Comparison of ENCODE assay signal across 26 mouse cellular contexts in genomic region chr16:34231146-34231545, GRCm38 (mm10).
A peak's percentile ranks its signal among the peaks of the same experiment; 100 is the strongest.
DNase-seq lines count a peak whose midpoint lies in the region; ATAC-seq and TF ChIP-seq lines count a peak whose summit lies in the region.
"Had no signal": no experiment of that assay in that cellular context is flagged by ENCODE, and none has a peak within 500 bp of the region (broad histone marks: within the 10 kb centered on the region; RNA-seq: fewer than 3 reads in every experiment).

No protein-coding gene starts in this region.

- H3K4me2 ChIP-seq in forebrain, embryonic 14.5 days (ENCODE audit: low read length) = no peak overlapping the region
- H3K4me2 ChIP-seq in forebrain, embryonic 16.5 days (ENCODE audit: low read length) = no peak overlapping the region
- H3K4me2 ChIP-seq in embryonic facial prominence, embryonic 13.5 days = no peak overlapping the region
- H3K4me2 ChIP-seq: forebrain, embryonic 12.5 days; heart, embryonic 12.5 days; heart, embryonic 15.5 days; hindbrain, embryonic 14.5 days had no signal

- no peak overlapping the region for H3K27ac ChIP-seq in forebrain, embryonic 14.5 days (ENCODE audit: low read depth, low read length)
- H3K27ac ChIP-seq in forebrain, embryonic 16.5 days (ENCODE audit: low read length) = no peak overlapping the region
- H3K27ac ChIP-seq in layer of hippocampus, adult 2 months = peak overlapping the region; percentile 93
- H3K27ac ChIP-seq in embryonic facial prominence, embryonic 13.5 days = 0 out of 2 replicates have a peak overlapping the region, but pooled peaks have one; percentile 23
- 0 out of 2 replicates have a peak overlapping the region, but pooled peaks have one; percentile 48 for H3K27ac ChIP-seq in olfactory bulb, adult 2 months (ENCODE audit: insufficient read depth, low read depth, low read length)
- H3K27ac ChIP-seq: forebrain, embryonic 12.5 days; hindbrain, embryonic 10.5 days had no signal

- H3K9me3 ChIP-seq in forebrain, embryonic 14.5 days (replicated peaks; ENCODE audit: control insufficient read depth, low read length) = no peaks in the 10 kb centered on the region
- H3K9me3 ChIP-seq in forebrain, embryonic 16.5 days (ENCODE audit: control insufficient read depth, low read length) = no peaks in the 10 kb centered on the region
- no peaks in the 10 kb centered on the region for H3K9me3 ChIP-seq in embryonic facial prominence, embryonic 13.5 days
- H3K9me3 ChIP-seq: forebrain, embryonic 12.5 days; G1E; heart, embryonic 12.5 days; heart, embryonic 15.5 days; hindbrain, embryonic 10.5 days had no signal

- peaks cover 23% of the 10 kb centered on the region for H3K36me3 ChIP-seq in forebrain, embryonic 14.5 days (ENCODE audit: control insufficient read depth, insufficient read depth, low read length)
- peaks cover 10% of the 10 kb centered on the region for H3K36me3 ChIP-seq in forebrain, embryonic 16.5 days (ENCODE audit: control insufficient read depth, insufficient read depth)
- peaks cover 33% of the 10 kb centered on the region for H3K36me3 ChIP-seq in embryonic facial prominence, embryonic 13.5 days
- H3K36me3 ChIP-seq: G1E had no signal

- 75% methylated on average over 2 of the region's 2 CpGs for whole genome bisulfite sequencing in forebrain, embryonic 14.5 days
- WGBS in forebrain, embryonic 16.5 days = 52% methylated on average over 2 of the region's 2 CpGs
- 20% methylated on average over 2 of the region's 2 CpGs for WGBS in embryonic facial prominence, embryonic 13.5 days
- WGBS in olfactory bulb, adult 2 months = 90% methylated on average over 2 of the region's 2 CpGs

- H3K27me3 ChIP-seq in forebrain, embryonic 14.5 days (replicated peaks; ENCODE audit: control insufficient read depth, insufficient read depth, low read length) = no peaks in the 10 kb centered on the region
- H3K27me3 ChIP-seq in forebrain, embryonic 16.5 days (replicated peaks; ENCODE audit: control insufficient read depth, insufficient read depth, low read length) = no peaks in the 10 kb centered on the region
- H3K27me3 ChIP-seq in embryonic facial prominence, embryonic 13.5 days = no peaks in the 10 kb centered on the region
- H3K27me3 ChIP-seq: forebrain, embryonic 12.5 days; heart, embryonic 12.5 days; heart, embryonic 15.5 days; Patski had no signal

- H3K9ac ChIP-seq in forebrain, embryonic 14.5 days (ENCODE audit: low read length) = no peak overlapping the region
- H3K9ac ChIP-seq in forebrain, embryonic 16.5 days (replicated peaks; ENCODE audit: low read depth, low read length) = no peak overlapping the region
- H3K9ac ChIP-seq in embryonic facial prominence, embryonic 13.5 days = no peak overlapping the region
- H3K9ac ChIP-seq: forebrain, embryonic 12.5 days; forebrain, postnatal 0 days; heart, embryonic 12.5 days; heart, embryonic 15.5 days; hindbrain, embryonic 14.5 days had no signal

- TF ChIP-seq POLR2A in olfactory bulb, adult 2 months (IDR thresholded peaks at IDR 0.05; ENCODE audit: insufficient read depth, low read depth, low read length) = no peak

- peaks cover 20% of the 10 kb centered on the region for H3K4me1 ChIP-seq in forebrain, embryonic 14.5 days (ENCODE audit: control insufficient read depth, insufficient read depth, low read length)
- H3K4me1 ChIP-seq in forebrain, embryonic 16.5 days (replicated peaks; ENCODE audit: control insufficient read depth, insufficient read depth, low read length) = peaks cover 23% of the 10 kb centered on the region
- peaks cover 16% of the 10 kb centered on the region for H3K4me1 ChIP-seq in embryonic facial prominence, embryonic 13.5 days
- peaks cover 17% of the 10 kb centered on the region for H3K4me1 ChIP-seq in olfactory bulb, adult 2 months (ENCODE audit: control insufficient read depth, insufficient read depth, low read length)

- peak; percentile 38 for DNase-seq in forebrain, embryonic 14.5 days (ENCODE audit: low spot score)
- no peak for DNase-seq in layer of hippocampus, adult 2 months (ENCODE audit: low spot score in 2 of 2)
- no peak for DNase-seq in layer of hippocampus, adult 18-20 months (ENCODE audit: low spot score in 2 of 2)
- DNase-seq in adrenal gland, postnatal 10 days = no peak
- DNase-seq: adrenal gland, postnatal 14 days; B cell, adult 2 months; cerebellum, adult 11 months; cerebellum, adult 2 months; cerebellum, adult 9-11 months; cerebellum, postnatal 25 days; forebrain, postnatal 0 days; gastrocnemius, postnatal 25 days; heart, adult 18-20 months; heart, postnatal 10 days; heart, postnatal 36 days had no signal

- H3K4me3 ChIP-seq in forebrain, embryonic 14.5 days (ENCODE audit: low read depth, low read length) = no peak overlapping the region
- no peak overlapping the region for H3K4me3 ChIP-seq in forebrain, embryonic 16.5 days (replicated peaks; ENCODE audit: low read length)
- H3K4me3 ChIP-seq in layer of hippocampus, adult 2 months = no peak overlapping the region
- H3K4me3 ChIP-seq in embryonic facial prominence, embryonic 13.5 days = no peak overlapping the region
- no peak overlapping the region for H3K4me3 ChIP-seq in olfactory bulb, adult 2 months (ENCODE audit: insufficient read depth, low read depth, low read length)
- H3K4me3 ChIP-seq: erythroblast, embryonic 14.5 days; forebrain, embryonic 12.5 days; heart, embryonic 12.5 days; heart, embryonic 15.5 days; hindbrain, embryonic 10.5 days had no signal

- ATAC-seq in forebrain, embryonic 14.5 days = no peak
- no peak for ATAC-seq in forebrain, embryonic 16.5 days
- no peak for ATAC-seq in embryonic facial prominence, embryonic 13.5 days (ENCODE audit: insufficient number of reproducible peaks, insufficient read depth, low FRiP score, low TSS enrichment, low read depth)
- ATAC-seq: forebrain, postnatal 0 days; Patski had no signal

- no peak for TF ChIP-seq CTCF in layer of hippocampus, adult 2 months (conservative IDR thresholded peaks at IDR 0.05)
- TF ChIP-seq CTCF in olfactory bulb, adult 2 months (IDR thresholded peaks at IDR 0.05; ENCODE audit: insufficient read depth, low read depth, low read length) = no peak

Comparison
In these comparisons a context has a peak if more than half of its experiments do, and no peak if none do; other contexts are left out.
1. H3K27ac ChIP-seq: peak in layer of hippocampus, adult 2 months (single experiment), embryonic facial prominence, embryonic 13.5 days (single experiment) and olfactory bulb, adult 2 months (single experiment); none in forebrain, embryonic 14.5 days (single experiment) and forebrain, embryonic 16.5 days (single experiment).